Mouse (Mus musculus) left cerebral cortex, postnatal 36 days (tissue): ENCODE measurements around the gene Gpx5. TPM values are rescaled to one million over a fixed set of nuclear protein-coding genes. Genes with fewer than 3 reads are reported as not detected.
"Not testable (repeated sequence)": the region's sequence is repeated elsewhere in the genome, so short reads cannot be mapped to it uniquely, and the experiment has no call there.

ENCODE experiments used
- DNase-seq, 2 experiments: peaks; one replicate each; pipeline ENCODE4 v3.0.0; 2021 to 2022; ENCODE audit warnings: low spot score in 2 of 2, mixed read lengths in 1 of 2
- intact Hi-C: fragments of 180-260 bp; cut with DNase I; formaldehyde crosslinking; loops from one replicate; pipeline ENCODE4 v1.15.1; 2025
- total RNA-seq, 2 experiments: library from RNA; stranded (reverse); gene quantifications; 2 replicates each; pipeline ENCODE4 v1.2.3; 2021

Gpx5 gene
- total RNA-seq, 2 experiments from 2014 or later: not detected

DNA sequence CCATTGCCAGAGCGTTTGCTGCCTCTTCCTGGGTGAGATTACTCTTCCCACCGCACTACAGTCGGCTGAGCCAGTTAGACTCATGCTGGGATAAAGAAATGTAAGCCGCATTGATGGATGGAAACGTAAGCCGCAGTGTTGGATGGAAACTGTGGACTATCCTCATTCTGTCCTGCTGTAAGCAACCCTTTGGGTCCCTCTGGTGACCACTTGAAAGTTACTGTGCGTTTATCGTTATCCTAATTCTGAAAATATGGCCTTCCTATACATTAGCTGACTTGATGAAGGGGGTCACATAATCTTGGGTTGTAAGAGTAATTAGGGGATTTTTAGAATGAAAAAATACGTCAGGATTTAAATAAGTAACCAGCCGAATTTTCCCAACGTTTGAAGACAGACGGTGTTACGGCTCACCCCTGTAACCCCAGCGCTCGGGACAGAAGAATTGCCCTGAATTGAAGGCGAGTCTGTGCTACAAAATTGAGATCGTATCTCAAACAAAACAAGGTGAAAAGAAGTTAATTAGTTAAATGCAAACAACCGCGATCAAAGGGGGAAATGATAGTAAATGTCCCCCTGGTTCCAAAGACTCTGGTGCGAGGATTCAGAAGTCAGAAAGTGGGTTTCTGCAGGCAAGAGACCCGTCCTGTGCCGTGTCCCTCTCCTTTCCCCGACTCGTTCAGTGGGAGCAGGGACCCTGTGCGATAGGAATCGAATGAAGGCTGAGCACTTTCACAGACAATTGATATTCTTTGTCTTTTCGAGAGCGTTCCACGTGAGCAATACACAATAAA lies 17.3 kb downstream of the Gpx5 start:
- peak; percentile 36 to 42 for DNase-seq
- intact Hi-C loops: loop anchor here (2.0 to 5.0 kb wide), 2 partner anchors 40 to 103 kb away; no protein-coding TSS in a partner anchor

DNA sequence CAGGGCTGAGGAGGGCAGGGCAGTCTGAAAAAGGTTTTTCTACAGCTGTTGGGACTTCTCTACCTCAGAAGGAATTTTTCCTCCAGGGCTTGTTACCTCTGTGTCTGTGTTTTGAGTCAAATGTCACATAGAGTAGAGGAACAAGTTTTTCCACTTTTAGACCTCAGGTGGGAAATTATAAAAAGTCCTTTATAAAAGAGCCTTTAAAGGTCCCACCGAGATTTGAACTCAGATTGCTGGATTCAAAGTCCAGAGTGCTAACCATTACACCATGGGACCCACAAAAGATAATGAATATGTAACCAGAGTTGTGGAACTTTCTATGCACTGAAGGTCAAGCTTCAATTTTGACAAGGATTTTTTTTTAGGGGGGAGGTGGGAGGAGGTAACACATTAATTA lies 24.3 kb downstream of the Gpx5 start:
- DNase-seq: no peak
- intact Hi-C loops: no loop called here

DNA sequence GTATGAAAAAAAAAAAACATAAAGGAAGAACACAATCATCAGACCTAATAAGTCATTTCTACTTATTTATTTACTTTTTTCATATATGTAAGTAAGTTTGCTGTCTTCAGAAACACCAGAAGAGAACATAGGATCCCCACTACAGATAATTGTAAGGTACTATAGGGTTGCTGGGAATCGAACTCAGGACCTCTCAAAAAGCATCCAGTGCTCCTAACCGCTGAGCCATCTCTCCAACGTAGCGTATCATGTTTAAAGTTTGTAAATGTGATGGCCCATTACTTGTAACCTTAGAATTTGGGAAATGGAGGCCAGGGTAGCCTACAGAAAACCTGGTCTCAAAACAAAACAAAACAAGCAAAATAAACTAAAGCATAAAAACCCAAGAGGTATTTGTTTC lies 25.0 kb downstream of the Gpx5 start:
- intact Hi-C loops: no loop called here
- DNase-seq: no peak

DNA sequence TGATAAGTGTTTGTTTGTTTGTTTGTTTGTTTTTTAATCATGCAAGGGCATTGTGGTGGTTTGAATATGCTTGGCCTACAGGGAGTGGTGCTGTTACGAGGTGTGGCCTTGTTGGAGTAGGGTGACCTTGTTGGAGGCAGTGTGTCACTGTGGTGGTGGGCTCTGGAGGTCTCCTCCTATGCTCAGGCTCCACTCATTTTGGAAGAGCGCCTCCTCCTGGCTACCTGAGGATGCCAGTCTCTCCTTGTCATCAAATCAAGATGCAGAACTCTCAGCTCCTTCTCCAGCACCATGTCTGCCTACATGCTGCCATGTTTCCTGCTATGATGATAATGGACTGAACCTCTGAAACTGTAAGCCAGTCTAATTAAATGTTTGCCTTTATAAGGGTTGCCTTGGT lies 26.8 kb downstream of the Gpx5 start:
- intact Hi-C loops: loop anchor here (2.0 kb wide), 1 partner anchor 13 kb away; no protein-coding TSS in a partner anchor
- DNase-seq: no peak

DNA sequence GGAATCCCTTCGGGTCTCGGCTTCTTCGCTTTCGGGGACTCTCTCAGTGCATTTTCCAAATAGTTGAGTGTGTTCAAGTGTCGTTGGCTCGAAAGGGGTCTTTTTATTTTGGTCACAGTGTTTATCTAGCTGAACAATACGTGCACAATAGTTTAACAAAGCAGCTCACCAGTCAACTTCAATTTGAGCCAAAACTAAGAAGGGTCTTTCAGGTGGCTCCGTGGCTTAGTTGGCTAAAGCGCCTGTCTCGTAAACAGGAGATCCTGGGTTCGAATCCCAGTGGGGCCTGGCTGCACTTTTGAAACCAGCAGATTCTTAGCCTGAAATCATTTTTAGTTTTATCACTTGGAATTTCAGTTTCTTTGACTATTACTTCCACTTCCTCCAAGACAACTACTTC lies 28.2 kb downstream of the Gpx5 start:
- intact Hi-C loops: loop anchor here (2.0 kb wide), 1 partner anchor 14 kb away; no protein-coding TSS in a partner anchor
- DNase-seq: peak; percentile 33 to 56

DNA sequence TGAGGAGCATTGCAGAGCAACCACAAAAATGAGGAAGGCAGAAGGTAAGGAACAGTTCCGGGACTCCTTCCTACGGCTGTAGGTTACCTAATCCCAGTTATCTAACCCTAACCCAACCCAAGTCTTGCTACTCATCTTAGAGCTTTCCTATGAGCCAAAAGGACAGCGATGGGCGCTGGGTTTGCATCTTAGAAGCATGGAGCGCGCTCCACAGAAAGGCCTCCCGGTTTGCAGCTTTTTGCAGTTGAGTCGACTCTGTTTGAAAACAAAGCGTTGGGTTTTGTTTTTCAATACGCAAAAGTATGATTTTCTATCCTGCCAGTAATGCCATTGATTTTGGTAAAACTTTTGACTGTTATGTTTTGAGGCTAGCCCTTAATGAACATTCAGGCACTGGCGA lies 28.6 kb downstream of the Gpx5 start:
- intact Hi-C loops: loop anchor here (2.0 kb wide), 1 partner anchor 15 kb away; no protein-coding TSS in a partner anchor
- DNase-seq: no peak

DNA sequence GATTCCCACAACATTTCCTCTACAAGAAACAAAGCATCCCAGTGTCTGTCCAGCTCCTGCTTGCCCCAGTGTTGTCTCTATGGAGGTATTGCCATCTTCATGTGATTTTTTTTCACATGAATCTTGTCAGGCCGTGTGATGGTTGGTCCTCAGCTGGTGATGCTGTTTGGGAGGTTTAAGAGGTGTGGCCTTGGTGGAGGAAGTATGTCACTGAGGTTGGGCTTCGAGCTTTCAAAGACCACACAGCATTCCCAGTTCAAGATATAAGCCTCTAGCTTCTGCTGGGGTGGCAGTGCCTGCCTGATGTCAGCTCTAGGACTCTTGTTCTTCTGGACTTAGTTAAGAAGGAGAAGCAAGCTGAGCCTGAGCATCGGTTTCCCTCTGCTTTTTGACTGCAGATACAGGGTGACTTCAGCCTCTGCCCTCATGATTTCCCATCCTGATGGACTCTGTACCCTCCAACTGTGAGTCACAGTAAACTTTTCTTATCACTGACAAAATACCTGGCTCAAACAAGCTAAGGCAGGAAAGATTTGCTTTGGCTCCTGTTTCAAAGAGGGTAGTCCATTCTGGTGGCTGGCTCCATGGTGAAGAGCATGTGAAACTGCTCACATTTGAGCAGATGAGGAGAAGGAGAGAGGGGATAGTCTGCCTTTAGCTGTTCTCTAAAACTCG lies 29.6 kb downstream of the Gpx5 start:
- intact Hi-C loops: no loop called here
- no peak for DNase-seq

DNA sequence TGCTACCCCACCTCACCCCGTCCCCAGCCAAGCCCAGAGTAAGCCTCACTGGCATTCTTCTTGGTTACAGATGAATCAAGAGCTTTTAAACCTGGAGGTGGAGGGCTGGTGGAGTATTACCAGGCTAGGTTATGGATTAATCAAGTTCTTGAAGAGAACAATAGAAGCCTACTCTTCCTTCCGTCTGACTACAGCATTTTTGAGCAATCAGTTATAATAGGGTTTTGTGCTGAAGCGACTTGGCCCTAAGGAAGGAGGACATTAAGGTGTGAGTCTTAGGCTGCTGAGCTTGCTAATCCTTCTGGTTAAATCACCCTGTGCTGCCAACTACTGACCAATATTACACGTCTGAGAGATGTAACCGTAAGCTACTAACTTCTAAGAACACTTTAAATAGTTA lies 32.2 kb downstream of the Gpx5 start:
- intact Hi-C loops: no loop called here
- DNase-seq: no peak

DNA sequence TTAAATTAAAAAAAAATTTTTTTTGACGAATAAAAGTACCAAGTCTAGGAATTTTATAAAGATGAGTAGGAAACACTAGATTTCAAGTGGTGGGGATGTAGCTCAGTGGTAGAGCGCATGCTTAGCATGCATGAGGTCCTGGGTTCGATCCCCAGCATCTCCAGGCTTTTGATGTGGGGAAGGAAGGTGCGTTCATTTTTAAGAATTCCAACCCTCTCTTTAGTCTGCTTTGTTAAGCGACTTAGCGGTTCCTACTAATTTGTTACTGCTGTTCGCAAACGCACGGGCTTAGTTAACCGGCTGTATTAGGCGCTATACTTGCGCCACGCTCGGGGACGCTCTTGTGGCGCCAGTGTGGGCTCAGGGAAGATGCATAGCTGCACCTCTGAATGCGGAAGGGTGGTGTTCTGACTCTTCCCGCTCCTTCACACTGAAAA lies 32.8 kb downstream of the Gpx5 start:
- intact Hi-C loops: loop anchor here (5.0 kb wide), 1 partner anchor 92 kb away; no protein-coding TSS in a partner anchor
- DNase-seq: peak; percentile 56 to 66

DNA sequence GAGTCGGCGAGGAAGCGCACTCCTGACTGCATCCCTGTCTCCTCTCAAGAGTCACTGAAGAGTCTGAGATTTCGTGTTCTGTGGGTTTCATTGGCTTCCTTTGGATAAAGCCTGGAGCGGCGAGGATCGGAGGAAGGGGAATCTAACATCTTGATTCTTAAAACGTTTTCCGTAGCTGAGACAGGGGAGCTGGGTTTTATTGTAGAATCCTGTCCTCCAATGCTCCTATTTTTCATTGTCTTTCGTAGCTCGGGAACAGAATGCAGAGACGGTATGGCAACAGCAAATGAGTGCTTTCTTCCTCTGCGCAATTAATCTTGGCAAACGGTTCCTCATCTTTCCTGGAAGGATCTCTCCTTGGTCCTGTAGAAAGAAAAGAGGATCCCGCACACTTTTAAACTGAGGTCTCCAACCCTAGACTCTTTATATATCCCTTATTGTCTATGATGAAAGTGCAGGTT lies 33.3 kb downstream of the Gpx5 start:
- DNase-seq: peak; percentile 29 to 43
- intact Hi-C loops: loop anchor here (5.0 kb wide), 1 partner anchor 92 kb away; no protein-coding TSS in a partner anchor

DNA sequence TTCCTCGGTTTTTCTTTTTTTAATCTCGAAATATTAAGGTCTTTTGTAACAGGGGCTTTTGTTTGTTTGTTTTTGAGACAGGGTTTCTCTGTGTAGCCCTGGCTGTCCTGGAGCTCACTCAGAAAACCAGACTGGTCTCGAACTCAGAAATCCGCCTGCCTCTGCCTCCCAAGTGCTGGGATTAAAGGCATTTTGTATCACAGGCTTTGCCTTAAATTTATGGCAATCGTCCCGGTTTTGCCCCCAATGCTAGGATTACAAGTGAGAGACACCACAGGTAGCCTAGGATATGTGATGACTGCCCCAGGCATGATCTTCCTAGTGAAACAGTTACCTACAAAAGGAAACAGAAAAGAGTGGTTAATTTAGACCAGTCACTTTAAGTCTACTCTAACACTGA lies 34.0 kb downstream of the Gpx5 start:
- intact Hi-C loops: loop anchor here (5.0 kb wide), 1 partner anchor 91 kb away; no protein-coding TSS in a partner anchor
- no peak for DNase-seq

DNA sequence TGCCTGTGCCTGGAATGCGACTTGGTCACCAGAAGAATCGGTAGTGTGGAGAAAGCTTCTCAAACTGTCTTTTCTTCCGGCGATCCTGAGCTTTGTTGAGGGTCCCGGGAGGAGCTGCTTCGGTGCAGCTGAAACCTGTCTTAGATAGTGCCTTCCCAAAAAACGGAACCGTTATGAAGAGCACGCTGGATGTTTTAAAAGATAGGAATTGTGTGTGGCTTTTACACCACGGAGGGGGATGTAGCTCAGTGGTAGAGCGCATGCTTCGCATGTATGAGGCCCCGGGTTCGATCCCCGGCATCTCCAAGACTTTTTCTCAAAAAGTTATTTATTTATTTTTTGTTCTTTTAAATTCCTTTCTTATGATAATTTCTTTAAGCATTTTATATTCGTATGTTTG lies 38.5 kb downstream of the Gpx5 start:
- peak; percentile 29 to 44 for DNase-seq
- intact Hi-C loops: no loop called here

DNA sequence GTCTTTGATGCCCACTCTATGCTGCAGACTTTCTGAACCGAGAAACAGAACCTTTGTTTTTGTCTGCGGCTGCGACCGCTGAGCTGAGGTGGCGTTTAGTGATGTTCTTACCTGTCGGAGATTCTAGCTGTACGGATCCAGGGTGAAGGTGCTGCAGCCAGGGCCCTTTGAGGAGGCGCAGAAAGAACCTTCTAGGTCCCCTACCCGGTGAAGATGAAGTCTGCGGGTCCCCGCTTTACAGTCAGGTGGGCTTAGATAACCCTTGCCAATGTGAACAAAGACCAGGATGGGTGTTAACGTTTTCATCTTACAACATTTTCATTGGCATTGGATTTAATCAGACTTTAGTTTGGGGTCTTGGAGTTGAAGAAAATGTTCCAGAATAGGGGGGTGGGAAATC lies 39.0 kb downstream of the Gpx5 start:
- DNase-seq: no peak
- intact Hi-C loops: no loop called here

DNA sequence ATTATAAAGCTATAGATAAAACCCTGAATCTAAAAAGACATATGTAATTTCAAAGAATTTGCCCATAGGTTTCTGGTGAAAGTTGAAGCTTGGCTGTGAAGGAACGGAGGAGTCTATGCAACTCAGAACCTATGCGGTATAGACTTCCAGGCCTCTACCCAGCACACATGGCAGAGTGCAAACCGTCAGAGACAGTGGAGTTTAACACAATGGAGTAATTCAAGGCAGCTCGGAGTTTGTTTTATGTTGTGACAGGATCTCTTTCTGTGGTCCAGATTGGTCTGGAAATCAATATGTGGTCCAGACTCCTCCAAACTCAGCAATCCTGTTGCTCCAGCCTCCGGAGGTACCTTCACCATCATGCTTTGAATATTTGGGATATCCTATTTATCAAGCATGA lies 39.5 kb downstream of the Gpx5 start:
- intact Hi-C loops: no loop called here
- no peak for DNase-seq

DNA sequence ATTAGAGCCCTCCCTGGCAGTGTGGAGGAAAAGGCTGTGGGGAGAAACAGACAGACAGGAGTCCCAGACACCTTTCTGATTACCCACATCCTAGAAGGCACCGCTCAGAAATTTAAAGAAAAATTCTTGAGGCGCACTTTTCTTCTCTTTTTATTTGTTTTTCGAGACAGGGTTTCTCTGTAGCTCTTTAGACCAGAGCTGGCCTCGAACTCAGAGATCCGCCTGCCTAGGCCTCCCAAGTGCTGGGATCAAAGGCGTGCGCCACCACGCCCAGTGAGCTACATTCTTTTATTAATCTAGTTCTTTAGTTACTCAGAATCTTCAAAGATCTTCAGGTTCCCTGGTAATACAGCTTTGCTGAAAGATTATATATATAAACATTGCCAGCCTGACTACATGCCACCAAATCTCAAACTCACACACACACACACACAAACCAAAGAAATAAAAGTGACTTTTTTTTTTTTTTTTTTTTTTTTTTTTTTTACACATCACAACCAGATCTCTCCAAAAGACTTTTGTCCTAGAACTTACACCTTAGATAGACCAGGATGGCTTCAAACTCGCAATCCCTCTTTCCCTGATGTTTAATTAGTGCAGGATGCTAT lies 42.4 kb downstream of the Gpx5 start:
- intact Hi-C loops: no loop called here
- DNase-seq: no peak

DNA sequence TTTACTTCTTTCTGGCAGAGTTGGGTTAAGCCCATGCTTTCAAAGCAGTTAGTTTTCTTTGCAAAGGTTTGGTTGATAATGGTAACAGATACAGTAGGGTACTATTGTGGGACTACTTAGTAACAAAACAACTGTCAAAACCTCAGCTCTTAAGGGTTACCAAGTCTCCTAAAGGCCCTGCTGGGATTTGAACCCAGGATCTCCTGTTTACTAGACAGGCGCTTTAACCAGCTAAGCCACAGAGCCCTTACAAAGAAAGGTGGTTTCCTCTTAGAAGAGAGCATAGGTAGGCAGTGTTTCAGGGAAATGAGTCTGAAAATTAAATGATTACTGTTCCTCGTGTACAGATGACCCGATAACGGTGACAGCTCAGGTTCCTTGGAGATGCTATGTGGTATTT lies 43.5 kb downstream of the Gpx5 start:
- DNase-seq: no peak
- intact Hi-C loops: no loop called here

DNA sequence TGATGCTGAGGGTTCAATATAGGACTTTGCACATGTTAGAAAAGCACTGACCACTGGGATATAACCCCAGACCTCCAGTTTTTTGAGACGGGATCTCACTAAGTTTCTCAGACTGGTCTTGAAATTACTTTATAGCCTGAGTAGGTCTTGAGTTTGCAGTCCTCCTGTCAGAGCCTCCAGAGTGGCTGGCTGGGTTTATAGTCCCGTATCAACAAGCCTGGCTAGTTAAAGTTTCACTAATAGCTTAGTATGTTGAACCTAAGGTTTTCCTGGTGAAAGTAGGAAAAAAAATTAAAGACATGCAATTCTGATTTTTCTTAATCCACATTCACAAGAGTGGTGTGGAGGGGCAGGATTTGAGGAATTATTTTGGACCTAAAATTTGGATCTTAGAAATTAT lies 46.3 kb downstream of the Gpx5 start:
- intact Hi-C loops: no loop called here
- no peak for DNase-seq

DNA sequence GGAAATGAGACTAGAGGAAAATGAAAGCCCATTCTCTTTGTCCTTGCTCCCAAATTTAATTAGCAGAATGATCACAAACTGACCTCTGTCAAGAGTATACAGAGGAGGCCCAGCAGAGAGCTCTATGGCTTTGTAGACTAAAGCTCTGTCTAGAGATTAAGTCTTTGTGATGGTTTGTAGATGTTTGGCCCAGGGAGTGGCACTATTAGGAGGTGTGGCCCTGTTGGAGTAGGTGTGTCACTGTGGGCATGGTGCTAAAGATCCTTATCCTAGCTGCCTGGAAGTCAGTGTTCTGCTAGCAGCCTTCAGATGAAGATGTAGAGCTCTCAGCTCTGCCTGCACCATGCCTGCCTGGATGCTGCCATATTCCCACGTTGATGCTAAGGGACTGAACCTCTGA lies 47.6 kb downstream of the Gpx5 start:
- intact Hi-C loops, DNase-seq: not testable (repeated sequence)

DNA sequence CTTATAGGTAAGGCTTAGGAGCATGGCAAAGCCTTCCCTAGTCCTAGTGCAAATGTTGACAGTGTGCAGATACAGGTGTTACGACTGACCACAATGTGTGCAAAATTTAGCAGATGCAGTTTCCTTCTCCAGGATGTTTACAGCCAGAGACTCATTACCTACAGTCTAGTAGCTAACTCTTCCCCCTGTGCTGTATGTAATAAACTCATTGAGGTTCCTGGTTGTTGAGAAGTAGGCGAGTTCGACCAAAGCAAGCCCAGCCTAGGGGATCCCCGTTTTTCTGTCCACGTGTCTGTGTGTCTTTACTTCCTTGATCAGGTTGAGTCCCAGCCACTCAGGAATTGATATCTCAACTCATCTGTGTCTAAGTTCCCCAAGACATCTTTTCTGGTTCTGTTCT lies 48.4 kb downstream of the Gpx5 start:
- intact Hi-C loops: no loop called here
- no peak for DNase-seq

DNA sequence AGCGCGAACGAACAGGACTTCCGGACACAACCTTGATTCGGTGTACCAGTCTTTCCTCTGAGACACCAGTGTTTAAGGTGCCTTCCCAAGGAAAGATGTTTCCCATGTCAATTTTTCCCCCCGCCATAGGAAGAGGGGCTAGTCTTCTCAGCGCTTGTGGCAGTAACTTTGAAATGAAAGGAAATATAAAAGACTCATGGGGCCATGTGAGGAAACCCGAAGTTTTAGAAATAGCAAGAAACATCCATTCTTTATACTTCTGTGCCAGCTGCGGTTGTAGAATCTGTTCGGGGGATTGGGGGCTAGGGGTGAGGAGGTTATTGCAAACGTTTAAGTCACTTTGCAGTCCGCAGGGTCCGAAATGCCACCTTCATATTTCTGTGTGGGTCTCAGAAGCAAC lies 49.3 kb downstream of the Gpx5 start:
- intact Hi-C loops: no loop called here
- DNase-seq: no peak
